Mouse (Mus musculus) small intestine, adult 2 months (tissue): Measurements from ENCODE around the gene Cntn5. TPM values are rescaled to one million over a fixed set of nuclear protein-coding genes. Genes with fewer than 3 reads are reported as not detected.

ENCODE experiments used
- H3K27ac ChIP-seq: fragments of 200-500 bp; 2 replicates; pipeline ENCODE4 v1.5.1; 2012; ENCODE audit warnings: low read depth, low read length, control low read depth, inconsistent platforms; ENCODE audit not compliant: insufficient read depth
- H3K27me3 ChIP-seq: fragments of 200-500 bp; 2 replicates; pipeline ENCODE4 v1.6.1; 2012; ENCODE audit warnings: mild to moderate bottlenecking, moderate library complexity, low read length, inconsistent platforms; ENCODE audit not compliant: control insufficient read depth, insufficient read depth
- H3K36me3 ChIP-seq: fragments of 200-500 bp; 2 replicates; pipeline ENCODE4 v1.6.1; 2012; ENCODE audit warnings: mild to moderate bottlenecking, low read length, control low read depth, inconsistent platforms; ENCODE audit not compliant: control insufficient read depth, insufficient read depth
- H3K4me1 ChIP-seq: fragments of 200-500 bp; 2 replicates; pipeline ENCODE4 v1.6.1; 2012; ENCODE audit warnings: low read length, inconsistent platforms, mixed read lengths; ENCODE audit not compliant: control insufficient read depth, insufficient read depth, insufficient read length
- H3K4me3 ChIP-seq: fragments of 200-500 bp; 2 replicates; pipeline ENCODE4 v1.5.1; 2012; ENCODE audit warnings: low read depth, mild to moderate bottlenecking, control low read depth, inconsistent platforms, low read length, moderate library complexity
- CTCF ChIP-seq: fragments of 200-500 bp; IDR thresholded peaks from 2 replicates; pipeline ENCODE4 v1.5.1; 2012; ENCODE audit warnings: low read depth, mild to moderate bottlenecking, control low read depth, inconsistent platforms, low read length, moderate library complexity, mixed read lengths; ENCODE audit not compliant: insufficient replicate concordance, insufficient read length; ENCODE audit errors: extremely low read depth
- POLR2A ChIP-seq: fragments of 200-500 bp; IDR thresholded peaks from 2 replicates; pipeline ENCODE4 v1.6.1; 2012; ENCODE audit warnings: low read depth, mild to moderate bottlenecking, control low read depth, inconsistent platforms, low read length, moderate library complexity
- WGBS: fragments of 180-500 bp; shearing (Covaris S2); methylation state at CpG from one replicate; pipeline ENCODE4 v1.1.7; 2018; 5-methylcytosine and 5-hydroxymethylcytosine counted together
- polyA plus RNA-seq: library from polyadenylated mRNA; depleted of rRNA; stranded (reverse); fragments of >200 nt; gene quantifications from 2 replicates; pipeline ENCODE4 v1.2.3, GENCODE M21; 2012

The Cntn5 gene
- polyA plus RNA-seq, 1 experiment, result not detected

DNA sequence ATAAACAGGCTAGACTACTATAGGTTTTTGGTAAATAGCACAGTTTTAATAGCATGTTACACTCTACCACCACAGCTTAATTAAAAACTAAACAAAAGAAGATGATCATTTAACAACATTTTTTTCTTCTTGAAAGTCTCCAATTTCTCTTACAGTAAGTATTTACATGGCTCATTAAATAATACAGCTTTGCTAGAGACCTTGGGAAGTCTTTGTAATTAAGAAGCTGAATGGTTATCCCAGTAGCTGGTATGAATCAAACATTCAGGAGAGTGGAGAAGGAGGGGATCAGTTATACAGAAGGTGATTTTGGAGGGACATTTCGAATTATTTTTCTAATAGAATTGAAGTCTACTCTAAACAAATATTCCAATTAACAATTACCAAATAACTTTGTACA lies 1186.4 kb downstream of the Cntn5 start:
- no peak overlapping the region for H3K27ac ChIP-seq
- TF ChIP-seq POLR2A, result no peak
- no peak for TF ChIP-seq CTCF
- no peaks in the 10 kb centered on the region for H3K27me3 ChIP-seq
- no peak overlapping the region for H3K4me3 ChIP-seq
- H3K36me3 ChIP-seq, result no peaks in the 10 kb centered on the region
- WGBS, result 53% methylated on average over 1 of the region's 1 CpGs
- no peaks in the 10 kb centered on the region for H3K4me1 ChIP-seq

DNA sequence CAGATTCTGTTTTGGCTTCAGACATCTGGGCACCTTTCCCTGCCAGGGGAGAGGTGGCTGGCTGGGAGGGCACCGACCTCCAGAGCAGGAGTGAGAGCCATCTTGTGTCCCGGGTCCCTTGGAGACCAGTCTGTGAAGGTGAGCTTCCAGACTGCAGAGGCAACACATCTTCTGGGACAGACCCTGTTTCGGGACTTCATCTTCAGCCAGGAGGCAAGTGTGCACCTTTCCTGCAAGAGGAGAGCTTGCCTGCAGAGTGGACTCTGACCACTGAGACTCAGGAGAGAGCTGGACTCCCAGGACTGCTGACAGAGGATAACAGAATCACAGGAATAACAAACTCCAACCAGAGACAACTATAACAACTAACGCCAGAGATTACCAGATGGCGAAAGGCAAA lies 1195.9 kb downstream of the Cntn5 start:
- TF ChIP-seq CTCF (no peak), POLR2A (no peak)
- H3K4me1 ChIP-seq, result no peaks in the 10 kb centered on the region
- 86% methylated on average over 5 of the region's 5 CpGs for WGBS
- no peaks in the 10 kb centered on the region for H3K27me3 ChIP-seq
- no peaks in the 10 kb centered on the region for H3K36me3 ChIP-seq
- no peak overlapping the region for H3K4me3 ChIP-seq
- no peak overlapping the region for H3K27ac ChIP-seq

DNA sequence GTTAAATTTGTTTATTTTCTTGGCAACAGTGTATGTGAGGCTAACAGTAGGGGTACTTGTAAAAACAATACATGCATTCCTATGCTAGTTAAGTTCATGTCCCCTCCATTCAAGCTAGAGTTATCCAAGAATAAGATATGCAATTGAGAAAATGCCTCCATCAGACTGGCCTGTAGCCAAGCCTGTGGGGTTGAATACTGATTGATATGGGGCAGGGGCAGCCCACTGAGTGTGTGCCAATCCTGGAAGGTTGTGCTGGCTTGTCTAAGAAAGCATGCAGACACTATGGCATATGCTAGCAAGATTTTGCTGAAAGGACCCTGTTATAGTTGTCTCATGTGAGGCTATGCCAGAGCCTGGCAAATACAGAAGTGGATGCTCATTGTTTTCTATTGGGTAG lies 1196.8 kb downstream of the Cntn5 start:
- H3K27me3 ChIP-seq, result no peaks in the 10 kb centered on the region
- H3K36me3 ChIP-seq, result no peaks in the 10 kb centered on the region
- TF ChIP-seq CTCF (no peak), POLR2A (no peak)
- no peak overlapping the region for H3K4me3 ChIP-seq
- H3K27ac ChIP-seq, result no peak overlapping the region
- H3K4me1 ChIP-seq, result no peaks in the 10 kb centered on the region

DNA sequence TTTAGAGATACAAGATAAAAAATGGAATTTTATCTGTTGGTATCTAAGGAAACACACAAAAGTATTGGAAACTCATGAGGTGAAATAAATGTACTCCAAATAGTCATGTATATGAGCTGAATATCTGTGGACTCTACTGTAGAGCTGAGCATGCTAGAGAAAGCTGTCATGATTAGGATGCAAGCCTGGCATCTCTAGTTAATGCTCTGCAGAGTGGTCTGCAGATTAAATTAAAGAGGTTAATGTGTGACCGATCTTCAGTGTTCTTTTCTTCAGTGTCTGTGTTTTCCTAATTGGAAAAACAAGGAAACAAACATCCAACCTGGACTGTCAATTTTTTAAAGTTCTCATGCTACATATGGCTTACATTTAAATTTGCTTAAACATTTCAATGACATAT lies 1199.4 kb downstream of the Cntn5 start:
- no peaks in the 10 kb centered on the region for H3K27me3 ChIP-seq
- H3K4me3 ChIP-seq, result no peak overlapping the region
- TF ChIP-seq CTCF (no peak), POLR2A (no peak)
- no peak overlapping the region for H3K27ac ChIP-seq
- H3K36me3 ChIP-seq, result no peaks in the 10 kb centered on the region
- WGBS, result 83% methylated on average over 1 of the region's 1 CpGs
- no peaks in the 10 kb centered on the region for H3K4me1 ChIP-seq

DNA sequence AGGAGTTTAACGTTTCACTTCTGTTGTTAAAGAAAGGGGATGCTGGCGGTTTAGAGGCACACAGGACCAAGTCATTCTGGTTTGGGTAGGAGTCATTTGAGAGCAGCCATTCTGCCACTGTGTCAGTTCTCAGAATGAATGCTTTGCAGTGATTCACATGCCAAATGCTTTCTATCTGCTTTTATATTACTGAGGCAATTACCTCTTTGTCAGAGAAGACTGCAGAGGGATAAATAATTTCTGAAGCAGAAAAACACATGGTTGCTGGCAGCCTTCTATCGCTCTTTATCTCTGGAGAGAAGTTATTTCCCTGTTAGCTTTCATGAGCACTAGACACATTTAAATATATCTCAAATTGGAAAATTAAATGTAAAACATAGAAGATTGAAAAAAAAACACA lies 1207.9 kb downstream of the Cntn5 start:
- Histone ChIP-seq H3K36me3 (no peaks in the 10 kb centered on the region), H3K27ac (no peak overlapping the region), H3K4me3 (no peak overlapping the region), H3K4me1 (no peaks in the 10 kb centered on the region), H3K27me3 (no peaks in the 10 kb centered on the region)
- 72% methylated on average over 3 of the region's 3 CpGs for WGBS
- TF ChIP-seq CTCF (no peak), POLR2A (no peak)

DNA sequence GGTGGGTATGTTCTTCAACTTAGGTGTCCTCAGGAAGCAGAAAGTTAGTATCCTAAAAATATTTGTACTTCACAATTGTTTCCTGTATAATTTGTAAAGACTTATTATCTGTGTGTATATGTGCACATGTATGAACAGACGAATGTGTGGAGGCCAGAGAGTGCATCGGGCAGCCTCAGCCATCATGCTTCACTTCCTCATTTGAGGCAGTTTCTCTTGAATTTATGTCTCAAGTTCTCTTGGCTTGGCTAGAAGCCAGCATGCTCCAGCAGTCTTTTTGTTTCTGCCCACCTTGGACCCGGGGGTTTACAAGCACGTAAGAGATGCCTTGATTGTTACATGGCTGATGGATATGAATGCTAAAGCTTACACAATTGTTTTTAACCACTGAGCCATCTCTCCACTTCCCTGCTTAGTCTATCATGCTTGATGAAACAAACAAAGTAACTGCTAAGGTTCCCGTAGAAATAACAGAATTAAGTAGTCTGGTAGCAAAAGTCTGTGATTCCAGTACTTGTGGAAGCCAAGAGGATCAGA lies 1222.2 kb downstream of the Cntn5 start:
- 66% methylated on average over 5 of the region's 5 CpGs for WGBS
- no peaks in the 10 kb centered on the region for H3K4me1 ChIP-seq
- no peak overlapping the region for H3K4me3 ChIP-seq
- H3K36me3 ChIP-seq, result no peaks in the 10 kb centered on the region
- TF ChIP-seq CTCF (no peak), POLR2A (no peak)
- no peaks in the 10 kb centered on the region for H3K27me3 ChIP-seq
- no peak overlapping the region for H3K27ac ChIP-seq

DNA sequence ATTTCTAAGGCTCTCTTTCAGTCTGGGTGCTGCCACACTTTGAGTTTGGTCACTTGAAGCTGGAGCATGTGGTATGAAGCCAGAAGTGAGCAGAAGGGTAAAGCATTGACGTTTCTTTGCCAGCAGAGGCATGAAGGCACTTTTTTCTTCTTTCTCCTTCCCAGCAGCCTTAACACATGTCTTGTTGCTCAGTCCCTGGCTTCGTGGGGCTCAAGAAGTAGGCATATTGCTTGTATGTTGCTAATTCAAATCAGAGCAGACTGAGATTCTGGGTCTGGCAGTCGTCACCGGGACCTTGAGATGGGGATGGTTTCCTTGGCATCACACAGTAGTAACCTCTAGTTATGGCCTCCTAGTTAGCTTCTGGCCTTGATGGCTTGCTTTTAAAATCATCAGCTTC lies 1228.5 kb downstream of the Cntn5 start:
- TF ChIP-seq CTCF (no peak), POLR2A (no peak)

DNA sequence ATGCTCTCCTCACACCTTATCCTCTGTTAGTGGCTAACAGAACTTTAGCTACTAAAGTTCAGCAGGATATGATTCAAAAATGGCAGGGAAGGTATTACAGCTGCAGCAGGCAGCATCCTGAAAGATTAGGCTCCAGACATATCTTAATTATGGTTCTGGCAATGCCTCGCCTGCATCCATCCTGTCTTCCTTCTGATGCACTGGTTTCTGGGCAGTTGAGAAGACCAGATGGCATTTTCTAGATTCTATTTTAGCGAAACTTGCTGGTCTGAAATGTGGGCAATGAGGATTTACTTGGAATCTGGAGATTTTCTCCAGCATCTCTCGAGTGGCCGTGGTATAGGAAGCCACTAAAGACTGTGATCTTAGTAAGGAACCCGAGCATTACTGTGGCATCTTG lies 1230.0 kb downstream of the Cntn5 start:
- H3K27ac ChIP-seq, result no peak overlapping the region
- no peak overlapping the region for H3K4me3 ChIP-seq
- H3K4me1 ChIP-seq, result no peaks in the 10 kb centered on the region
- TF ChIP-seq POLR2A, result no peak
- TF ChIP-seq CTCF, result no peak
- H3K36me3 ChIP-seq, result no peaks in the 10 kb centered on the region
- no peaks in the 10 kb centered on the region for H3K27me3 ChIP-seq
- 77% methylated on average over 5 of the region's 5 CpGs for WGBS

More for the DNA sequence above, 1228.5 kb downstream of the Cntn5 start:
- Histone ChIP-seq H3K4me3 (no peak overlapping the region), H3K27ac (no peak overlapping the region), H3K4me1 (no peaks in the 10 kb centered on the region), H3K27me3 (no peaks in the 10 kb centered on the region), H3K36me3 (no peaks in the 10 kb centered on the region)
- 75% methylated on average over 4 of the region's 4 CpGs for WGBS
